Mouse (Mus musculus) heart, postnatal 14 days (tissue): ENCODE data around the gene Igsf21. TPM values are rescaled to one million over a fixed set of nuclear protein-coding genes. Genes with fewer than 3 reads are reported as not detected.

ENCODE experiments used
- DNase-seq, 2 experiments: peaks; one replicate each; pipeline ENCODE4 v3.0.0; 2021 to 2022
- intact Hi-C: fragments of 180-260 bp; cut with DNase I; formaldehyde crosslinking; loops from one replicate; pipeline ENCODE4 v1.15.1; 2025
- total RNA-seq, 2 experiments: library from RNA; stranded (reverse); gene quantifications; 2 replicates each; pipeline ENCODE4 v1.2.3; 2021

Igsf21 gene
- total RNA-seq, 2 experiments from 2014 or later: 0.31 TPM; not detected in 1

- DNase-seq: no peak
- intact Hi-C loops: no loop called here
These were observed 96.9 kb downstream of the Igsf21 start for GRCm38 (mm10) chr4:140149706-140150105.

GRCm38 (mm10) chr4:140147857-140148695 lies 98.5 kb downstream of the Igsf21 start:
- peak in 1 of 2 experiments; percentile 6 for DNase-seq
- intact Hi-C loops: no loop called here

- intact Hi-C loops: no loop called here
- no peak for DNase-seq
These were observed 99.3 kb downstream of the Igsf21 start for GRCm38 (mm10) chr4:140147079-140147840.

GRCm38 (mm10) chr4:140143884-140144525 lies 102.6 kb downstream of the Igsf21 start:
- intact Hi-C loops: no loop called here
- no peak for DNase-seq

GRCm38 (mm10) chr4:140143178-140143577 lies 103.4 kb downstream of the Igsf21 start:
- DNase-seq: no peak
- intact Hi-C loops: no loop called here

GRCm38 (mm10) chr4:140140485-140140884 lies 106.1 kb downstream of the Igsf21 start:
- DNase-seq: no peak
- intact Hi-C loops: no loop called here

- intact Hi-C loops: no loop called here
- DNase-seq: no peak
These were observed 107.7 kb downstream of the Igsf21 start for GRCm38 (mm10) chr4:140138846-140139245.

- intact Hi-C loops: no loop called here
- no peak for DNase-seq
These were observed 114.8 kb downstream of the Igsf21 start for GRCm38 (mm10) chr4:140131625-140132321.

- no peak for DNase-seq
- intact Hi-C loops: no loop called here
These were observed 115.4 kb downstream of the Igsf21 start for GRCm38 (mm10) chr4:140131201-140131600.

GRCm38 (mm10) chr4:140129553-140130275 lies 116.9 kb downstream of the Igsf21 start:
- intact Hi-C loops: no loop called here
- DNase-seq: no peak

GRCm38 (mm10) chr4:140128116-140128515 lies 118.5 kb downstream of the Igsf21 start:
- intact Hi-C loops: no loop called here
- no peak for DNase-seq

GRCm38 (mm10) chr4:140125806-140126205 lies 120.8 kb downstream of the Igsf21 start:
- no peak for DNase-seq
- intact Hi-C loops: no loop called here

- DNase-seq: no peak
- intact Hi-C loops: no loop called here
These were observed 124.0 kb downstream of the Igsf21 start for GRCm38 (mm10) chr4:140122534-140122933.

- intact Hi-C loops: no loop called here
- DNase-seq: no peak
These were observed 129.3 kb downstream of the Igsf21 start for GRCm38 (mm10) chr4:140117275-140117691.

GRCm38 (mm10) chr4:140115756-140116155 lies 130.8 kb downstream of the Igsf21 start:
- no peak for DNase-seq

GRCm38 (mm10) chr4:140115053-140115452 lies 131.5 kb downstream of the Igsf21 start:
- intact Hi-C loops: no loop called here
- no peak for DNase-seq

More at GRCm38 (mm10) chr4:140115756-140116155, 130.8 kb downstream of the Igsf21 start:
- intact Hi-C loops: no loop called here

GRCm38 (mm10) chr4:140113690-140114475 lies 132.7 kb downstream of the Igsf21 start:
- DNase-seq: no peak
- intact Hi-C loops: no loop called here

GRCm38 (mm10) chr4:140109626-140109948 lies 137.0 kb downstream of the Igsf21 start:
- no peak for DNase-seq
- intact Hi-C loops: no loop called here
